Mouse (Mus musculus) frontal cortex, postnatal 25 days (tissue): ENCODE data around the gene Dcdc2b.

Experiments
- DNase-seq, 2 experiments: peaks; one replicate each; pipeline ENCODE4 v3.0.0; 2022; ENCODE audit warnings: low spot score in 2 of 2

The Dcdc2b gene

GRCm38 (mm10) chr4:129621283-129621841, 7.3 kb upstream of the Dcdc2b start:
- no peak for DNase-seq

GRCm38 (mm10) chr4:129620419-129621282, 6.6 kb upstream of the Dcdc2b start:
- no peak for DNase-seq

GRCm38 (mm10) chr4:129618786-129619691, 5.0 kb upstream of the Dcdc2b start, which contains the start of gene Iqcc:
TSS of gene Iqcc (minus strand) at chr4:129619099.
- DNase-seq = peak; percentile 90 to 94

- DNase-seq = no peak
Observed at GRCm38 (mm10) chr4:129618031-129618430, 4.0 kb upstream of the Dcdc2b start.

- DNase-seq = no peak
Observed at GRCm38 (mm10) chr4:129617121-129617641, 3.1 kb upstream of the Dcdc2b start.

- no peak for DNase-seq
Observed at GRCm38 (mm10) chr4:129616631-129617030, 2.6 kb upstream of the Dcdc2b start.

GRCm38 (mm10) chr4:129615801-129616290, 1.8 kb upstream of the Dcdc2b start:
- DNase-seq = no peak

GRCm38 (mm10) chr4:129610472-129610871, 3.6 kb downstream of the Dcdc2b start:
- no peak for DNase-seq

- DNase-seq = no peak
Observed at GRCm38 (mm10) chr4:129610026-129610425, 4.0 kb downstream of the Dcdc2b start.

- no peak for DNase-seq
Observed at GRCm38 (mm10) chr4:129609139-129609631, 4.9 kb downstream of the Dcdc2b start.

- peak; percentile 43 to 61 for DNase-seq
Observed at GRCm38 (mm10) chr4:129608426-129609025, 5.5 kb downstream of the Dcdc2b start.

GRCm38 (mm10) chr4:129600233-129601158, 13.6 kb downstream of the Dcdc2b start, which contains the start of the genes Eif3i and Tmem234:
TSS of gene Eif3i (minus strand) at chr4:129600648.
TSS of gene Tmem234 (plus strand) at chr4:129600668.
- peak; percentile 56 to 65 for DNase-seq

- DNase-seq = no peak
Observed at GRCm38 (mm10) chr4:129588865-129589264, 25.2 kb downstream of the Dcdc2b start.

GRCm38 (mm10) chr4:129586943-129587342, 27.1 kb downstream of the Dcdc2b start:
- DNase-seq = no peak

- no peak for DNase-seq
Observed at GRCm38 (mm10) chr4:129585773-129586172, 28.3 kb downstream of the Dcdc2b start.

- DNase-seq = peak; percentile 72 to 80
Observed at GRCm38 (mm10) chr4:129584884-129585608, 29.0 kb downstream of the Dcdc2b start.

- DNase-seq = no peak
Observed at GRCm38 (mm10) chr4:129584370-129584769, 29.7 kb downstream of the Dcdc2b start.

- DNase-seq = no peak
Observed at GRCm38 (mm10) chr4:129582251-129582650, 31.8 kb downstream of the Dcdc2b start.

- DNase-seq = no peak
Observed at GRCm38 (mm10) chr4:129580347-129580746, 33.7 kb downstream of the Dcdc2b start.
